Mouse (Mus musculus) stomach, embryonic 14.5 days (tissue): ENCODE measurements at regions not wholly inside any gene's neighbourhood (a gene's known extent, or its start where the extent isn't known, plus 50 kb on each side); places are given as distances from the start of the nearest gene placed in this dataset.

Source experiments
- ATAC-seq: fragments of 200-750 bp; cut with Nextera tagmentation; 2 replicates; pipeline ENCODE4 v1.8.0; 2017; ENCODE audit warnings: low read depth, moderate TSS enrichment; ENCODE audit not compliant: insufficient number of reproducible peaks, insufficient read depth, low FRiP score
- H3K27ac ChIP-seq: fragments of 300-500 bp; sonication (generic); 2 replicates; pipeline ENCODE4 v1.5.1; 2014; ENCODE audit warnings: mild to moderate bottlenecking, low read length, moderate library complexity, mixed read lengths
- H3K27me3 ChIP-seq: fragments of 300-500 bp; sonication (generic); 2 replicates; pipeline ENCODE4 v1.6.1; 2014; ENCODE audit warnings: low read length, control low read depth, mixed read lengths; ENCODE audit not compliant: control insufficient read depth, insufficient read depth
- H3K36me3 ChIP-seq: fragments of 300-500 bp; sonication (generic); 2 replicates; pipeline ENCODE4 v1.6.1; 2014; ENCODE audit warnings: mild to moderate bottlenecking, control low read depth, low read length, moderate library complexity, mixed read lengths; ENCODE audit not compliant: control insufficient read depth, insufficient read depth
- H3K4me1 ChIP-seq: fragments of 300-500 bp; sonication (generic); 2 replicates; pipeline ENCODE4 v1.6.1; 2014; ENCODE audit warnings: low read length, control low read depth, mixed read lengths; ENCODE audit not compliant: control insufficient read depth, insufficient read depth
- H3K4me2 ChIP-seq: fragments of 300-500 bp; sonication (generic); replicated peaks from 2 replicates; pipeline ENCODE4 v1.6.1; 2014; ENCODE audit warnings: low read depth, low read length, control low read depth
- H3K4me3 ChIP-seq: fragments of 300-500 bp; sonication (generic); 2 replicates; pipeline ENCODE4 v1.5.1; 2014; ENCODE audit warnings: low read depth, low read length, control low read depth
- H3K9ac ChIP-seq: fragments of 300-500 bp; sonication (generic); replicated peaks from 2 replicates; pipeline ENCODE4 v1.6.1; 2014; ENCODE audit warnings: low read depth, mild to moderate bottlenecking, control low read depth, low read length, moderate library complexity, mixed read lengths
- H3K9me3 ChIP-seq: fragments of 300-500 bp; sonication (generic); 2 replicates; pipeline ENCODE4 v1.6.1; 2016; ENCODE audit warnings: low read depth, low read length, control low read depth; ENCODE audit not compliant: control insufficient read depth
- WGBS: fragments of 180-500 bp; shearing (Covaris S2); extraction: QIAGEN DNeasy Blood & Tissue Kit; methylation state at CpG from one replicate; pipeline ENCODE4 v1.1.7; 2014; 5-methylcytosine and 5-hydroxymethylcytosine counted together

DNA sequence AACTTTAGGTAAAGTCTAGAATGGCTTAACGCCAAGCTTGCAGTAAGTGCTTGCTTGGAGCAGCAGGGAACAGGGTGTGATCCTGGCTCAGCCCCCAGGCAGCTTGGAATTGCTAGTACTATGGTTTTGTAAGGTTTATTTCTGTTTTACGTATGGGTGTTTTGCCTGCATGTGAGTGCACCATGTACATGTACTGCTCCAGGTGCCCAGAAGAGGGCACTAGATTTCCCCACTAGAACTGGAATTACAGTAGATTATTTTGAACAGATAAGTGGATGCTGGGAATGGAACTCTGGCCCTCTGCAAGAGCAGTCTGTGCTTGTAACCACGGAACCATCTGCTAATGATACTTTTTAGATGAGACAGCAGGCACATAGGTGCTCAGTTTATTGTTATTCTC lies 237.6 kb downstream of the Skap2 start:
- no peaks in the 10 kb centered on the region for H3K36me3 ChIP-seq
- no peak overlapping the region for H3K4me2 ChIP-seq
- H3K27me3 ChIP-seq, result no peaks in the 10 kb centered on the region
- WGBS, result 77% methylated on average over 3 of the region's 3 CpGs
- no peaks in the 10 kb centered on the region for H3K9me3 ChIP-seq
- no peak overlapping the region for H3K27ac ChIP-seq
- H3K4me3 ChIP-seq, result no peak overlapping the region
- no peak for ATAC-seq
- H3K4me1 ChIP-seq, result no peaks in the 10 kb centered on the region
- no peak overlapping the region for H3K9ac ChIP-seq

GRCm38 (mm10) chr6:51785615-51786014 lies 226.7 kb downstream of the Skap2 start:
- WGBS, result 39% methylated on average over 3 of the region's 3 CpGs
- Histone ChIP-seq H3K9me3 (no peaks in the 10 kb centered on the region), H3K27ac (no peak overlapping the region), H3K27me3 (no peaks in the 10 kb centered on the region), H3K36me3 (no peaks in the 10 kb centered on the region), H3K9ac (no peak overlapping the region), H3K4me2 (no peak overlapping the region), H3K4me1 (no peaks in the 10 kb centered on the region), H3K4me3 (no peak overlapping the region)
- ATAC-seq, result no peak

- H3K9me3 ChIP-seq, result no peaks in the 10 kb centered on the region
- no peak overlapping the region for H3K4me3 ChIP-seq
- H3K36me3 ChIP-seq, result no peaks in the 10 kb centered on the region
- no peaks in the 10 kb centered on the region for H3K4me1 ChIP-seq
- ATAC-seq, result no peak
- no peak overlapping the region for H3K4me2 ChIP-seq
- no peak overlapping the region for H3K27ac ChIP-seq
- H3K9ac ChIP-seq, result no peak overlapping the region
- 78% methylated on average over 3 of the region's 3 CpGs for WGBS
- no peaks in the 10 kb centered on the region for H3K27me3 ChIP-seq
These were observed 225.5 kb downstream of the Skap2 start for GRCm38 (mm10) chr6:51786836-51787235.

DNA sequence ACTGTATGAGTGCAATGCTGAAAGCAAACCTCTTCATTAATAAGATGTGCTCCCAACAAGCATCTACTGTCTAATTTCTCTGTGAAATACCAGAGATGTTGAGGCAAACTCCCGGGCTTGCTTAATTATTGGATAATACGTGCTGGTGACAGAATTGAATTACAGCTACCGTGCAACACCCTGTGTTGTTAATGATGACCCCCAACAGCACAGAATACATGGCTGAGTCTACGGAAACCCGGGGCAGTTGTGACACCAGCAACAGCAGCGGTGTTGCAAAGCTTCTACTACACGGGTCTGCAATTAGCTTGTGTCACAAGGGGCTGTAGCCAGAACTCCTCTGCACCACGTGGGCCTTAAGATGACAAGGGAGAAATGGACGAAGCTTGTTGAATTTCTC lies 224.2 kb downstream of the Skap2 start:
- Histone ChIP-seq H3K4me1 (no peaks in the 10 kb centered on the region), H3K27me3 (no peaks in the 10 kb centered on the region), H3K36me3 (no peaks in the 10 kb centered on the region), H3K9me3 (no peaks in the 10 kb centered on the region), H3K4me3 (no peak overlapping the region), H3K27ac (no peak overlapping the region), H3K9ac (no peak overlapping the region), H3K4me2 (no peak overlapping the region)
- ATAC-seq, result no peak
- 86% methylated on average over 9 of the region's 9 CpGs for WGBS

- H3K4me3 ChIP-seq, result no peak overlapping the region
- no peaks in the 10 kb centered on the region for H3K36me3 ChIP-seq
- no peaks in the 10 kb centered on the region for H3K27me3 ChIP-seq
- H3K9me3 ChIP-seq, result no peaks in the 10 kb centered on the region
- H3K4me2 ChIP-seq, result no peak overlapping the region
- no peak for ATAC-seq
- no peak overlapping the region for H3K9ac ChIP-seq
- 36% methylated on average over 5 of the region's 5 CpGs for WGBS
- H3K4me1 ChIP-seq, result no peaks in the 10 kb centered on the region
- no peak overlapping the region for H3K27ac ChIP-seq
These were observed 222.1 kb downstream of the Skap2 start for GRCm38 (mm10) chr6:51790293-51790692.

DNA sequence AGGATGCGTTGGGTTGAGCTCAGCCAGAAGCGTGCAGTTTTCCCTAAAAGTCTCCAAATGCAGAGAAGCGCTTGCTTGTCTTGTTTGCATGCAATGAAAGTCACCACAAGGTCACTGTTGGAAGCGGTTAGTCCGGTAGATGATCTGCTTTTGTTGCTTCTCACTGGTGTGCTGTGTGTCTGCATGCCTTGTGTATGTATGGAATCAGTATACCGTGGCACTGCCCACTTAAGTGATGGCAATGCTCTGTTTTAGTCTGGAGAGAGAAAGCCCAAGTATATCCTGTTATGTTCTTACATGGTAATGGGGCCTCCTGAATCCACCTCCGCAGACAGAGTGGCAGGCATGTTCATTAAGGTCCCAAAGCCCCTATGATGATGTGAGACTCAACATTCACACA lies 221.7 kb downstream of the Skap2 start:
- no peaks in the 10 kb centered on the region for H3K9me3 ChIP-seq
- no peaks in the 10 kb centered on the region for H3K4me1 ChIP-seq
- H3K4me2 ChIP-seq, result no peak overlapping the region
- no peaks in the 10 kb centered on the region for H3K27me3 ChIP-seq
- no peak for ATAC-seq
- 71% methylated on average over 7 of the region's 7 CpGs for WGBS
- no peak overlapping the region for H3K27ac ChIP-seq
- H3K36me3 ChIP-seq, result no peaks in the 10 kb centered on the region
- H3K9ac ChIP-seq, result no peak overlapping the region
- no peak overlapping the region for H3K4me3 ChIP-seq

DNA sequence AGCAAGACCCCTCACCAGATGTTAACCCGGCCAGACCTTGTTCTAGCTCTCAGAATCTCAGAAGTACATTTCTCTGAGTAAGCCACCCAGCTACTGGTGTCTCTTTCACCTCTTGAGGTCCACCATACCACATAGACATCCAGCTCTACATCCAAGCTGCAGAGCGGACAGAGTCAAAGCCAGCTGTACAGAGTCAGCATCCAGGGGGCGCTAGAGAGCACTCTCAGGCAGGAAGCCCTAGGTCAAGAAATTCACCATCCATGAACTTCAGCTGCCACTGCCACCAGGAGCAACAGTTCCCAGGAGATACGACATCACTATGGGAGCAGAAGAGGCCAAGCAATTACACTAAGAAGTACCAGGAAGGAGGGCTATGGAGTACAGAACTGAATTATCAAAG lies 217.0 kb downstream of the Skap2 start:
- Histone ChIP-seq H3K27me3 (no peaks in the 10 kb centered on the region), H3K4me3 (no peak overlapping the region), H3K4me2 (no peak overlapping the region), H3K36me3 (no peaks in the 10 kb centered on the region), H3K9me3 (no peaks in the 10 kb centered on the region), H3K27ac (no peak overlapping the region), H3K9ac (no peak overlapping the region), H3K4me1 (no peaks in the 10 kb centered on the region)
- no peak for ATAC-seq
- 54% methylated on average over 4 of the region's 4 CpGs for WGBS

DNA sequence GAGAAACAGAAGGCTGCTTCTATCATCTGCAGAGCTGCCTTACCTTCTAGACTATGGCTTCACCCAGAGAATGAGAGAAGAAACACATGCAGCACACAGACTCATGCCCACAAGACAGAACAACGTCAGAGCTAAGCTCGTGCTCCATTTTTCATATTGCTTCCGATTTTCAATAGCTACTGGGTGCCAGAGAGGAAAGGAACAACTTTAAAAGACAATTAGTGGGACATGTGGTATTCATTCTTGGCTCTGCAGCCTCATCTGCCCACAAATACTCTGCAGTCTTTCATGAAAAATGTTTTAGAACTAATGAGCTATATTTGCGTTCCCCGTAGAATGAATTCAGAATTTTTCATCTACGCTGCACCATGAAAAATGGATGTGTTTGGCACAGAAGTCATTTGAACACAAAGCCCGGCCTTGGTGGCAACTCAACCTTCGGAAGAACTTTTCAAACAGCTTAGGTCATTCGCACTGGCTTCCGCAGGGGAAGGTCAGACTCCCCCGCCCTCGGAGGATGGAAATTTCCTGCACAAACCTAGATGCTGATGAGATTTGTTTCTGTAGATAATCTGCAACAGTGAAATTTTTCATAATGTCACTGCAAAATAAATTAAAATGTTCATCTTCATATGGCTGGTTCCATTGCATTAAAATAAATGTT lies 213.6 kb downstream of the Skap2 start:
- no peak for ATAC-seq
- Histone ChIP-seq H3K27me3 (no peaks in the 10 kb centered on the region), H3K4me1 (no peaks in the 10 kb centered on the region), H3K4me3 (no peak overlapping the region), H3K27ac (no peak overlapping the region), H3K4me2 (no peak overlapping the region), H3K36me3 (no peaks in the 10 kb centered on the region), H3K9ac (no peak overlapping the region), H3K9me3 (no peaks in the 10 kb centered on the region)
- WGBS, result 71% methylated on average over 12 of the region's 12 CpGs

GRCm38 (mm10) chr6:51805656-51806055 lies 206.7 kb downstream of the Skap2 start:
- no peak overlapping the region for H3K4me2 ChIP-seq
- no peak overlapping the region for H3K9ac ChIP-seq
- no peaks in the 10 kb centered on the region for H3K27me3 ChIP-seq
- 82% methylated on average over 7 of the region's 7 CpGs for WGBS
- no peak overlapping the region for H3K27ac ChIP-seq
- no peak for ATAC-seq
- no peaks in the 10 kb centered on the region for H3K9me3 ChIP-seq
- no peak overlapping the region for H3K4me3 ChIP-seq
- H3K36me3 ChIP-seq, result no peaks in the 10 kb centered on the region
- no peaks in the 10 kb centered on the region for H3K4me1 ChIP-seq
